In the genomic region with DNA sequence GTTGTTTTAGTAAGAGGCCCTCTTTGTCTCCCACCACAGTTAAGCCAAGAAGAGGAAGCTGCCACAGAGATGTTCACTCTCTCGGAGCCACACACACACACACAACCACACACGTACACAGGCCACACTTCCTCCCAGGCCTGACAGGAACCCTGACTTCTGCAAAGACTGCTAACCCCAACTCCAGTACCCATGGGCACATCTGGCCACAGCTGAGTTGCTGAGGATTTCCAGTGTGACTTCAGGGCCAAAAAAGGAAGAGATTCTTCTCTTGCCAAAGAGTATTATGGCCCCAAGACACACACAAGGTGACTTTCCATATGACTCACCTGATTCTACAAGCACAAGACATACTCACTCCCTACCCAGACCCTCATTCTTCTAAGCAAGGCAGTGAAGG, we compare ENCODE assay signal across 9 mouse cellular contexts. TPM values are rescaled to one million over a fixed set of nuclear protein-coding genes. Genes with fewer than 3 reads are reported as not detected.
DNase-seq lines count a peak whose midpoint lies in the region; ATAC-seq and TF ChIP-seq lines count a peak whose summit lies in the region.
"Had no signal": no experiment of that assay in that cellular context is flagged by ENCODE, and none has a peak within 500 bp of the region (broad histone marks: within the 10 kb centered on the region; RNA-seq: fewer than 3 reads in every experiment).

No protein-coding gene starts in this region.

- no peaks in the 10 kb centered on the region for H3K27me3 ChIP-seq in intestine, embryonic 16.5 days (replicated peaks; ENCODE audit: control insufficient read depth, insufficient read depth, low read length)
- no peaks in the 10 kb centered on the region for H3K27me3 ChIP-seq in intestine, embryonic 15.5 days (replicated peaks)
- H3K27me3 ChIP-seq in Patski: no peaks in the 10 kb centered on the region
- no peaks in the 10 kb centered on the region for H3K27me3 ChIP-seq in liver, embryonic 16.5 days (ENCODE audit: control insufficient read depth, insufficient read depth, low read depth, low read length)

- 0 out of 2 replicates have a peak, but pooled peaks cover 4% of the 10 kb centered on the region for H3K4me1 ChIP-seq in intestine, embryonic 16.5 days (ENCODE audit: control insufficient read depth, insufficient read depth, low read length)
- H3K4me1 ChIP-seq in intestine, embryonic 15.5 days (replicated peaks): 0 out of 2 replicates have a peak, but pooled peaks cover 2% of the 10 kb centered on the region
- no peaks in the 10 kb centered on the region; the same call in 1 of the 2 replicates for H3K4me1 ChIP-seq in liver, embryonic 16.5 days (ENCODE audit: control insufficient read depth, low read depth, low read length)

- no peaks in the 10 kb centered on the region for H3K9me3 ChIP-seq in intestine, embryonic 16.5 days (ENCODE audit: control insufficient read depth, low read length)
- H3K9me3 ChIP-seq in intestine, embryonic 15.5 days: no peaks in the 10 kb centered on the region
- no peaks in the 10 kb centered on the region for H3K9me3 ChIP-seq in liver, embryonic 16.5 days (replicated peaks; ENCODE audit: control insufficient read depth, low read length)

- no peak for ATAC-seq in intestine, embryonic 16.5 days
- no peak for ATAC-seq in intestine, embryonic 15.5 days
- peak; percentile 3 for ATAC-seq in Patski
- peak; percentile 43; the same call in 1 of the 2 replicates for ATAC-seq in liver, embryonic 16.5 days (ENCODE audit: low read depth)

- H3K4me3 ChIP-seq in intestine, embryonic 16.5 days (ENCODE audit: low read length): no peak overlapping the region
- no peak overlapping the region for H3K4me3 ChIP-seq in intestine, embryonic 15.5 days (replicated peaks)
- H3K4me3 ChIP-seq in liver, embryonic 16.5 days (ENCODE audit: low read depth, low read length): no peak overlapping the region

- POLR2A ChIA-PET in Patski (lab: Charles Lee): interaction anchor here (0.7 to 2.2 kb wide), 5 partner anchors 26 to 1179 kb away, joined by 3 to 6 read pairs (median 3); a partner anchor contains a TSS

- H3K36me3 ChIP-seq in intestine, embryonic 16.5 days (ENCODE audit: control insufficient read depth, insufficient read depth, low read length): no peaks in the 10 kb centered on the region
- no peaks in the 10 kb centered on the region for H3K36me3 ChIP-seq in intestine, embryonic 15.5 days
- H3K36me3 ChIP-seq in liver, embryonic 16.5 days (ENCODE audit: control insufficient read depth, insufficient read depth): no peaks in the 10 kb centered on the region

- H3K27ac ChIP-seq in intestine, embryonic 16.5 days (ENCODE audit: low read length): peak overlapping the region; percentile 20; the same call in 1 of the 2 replicates
- no peak overlapping the region for H3K27ac ChIP-seq in intestine, embryonic 15.5 days
- peak overlapping the region; percentile 73 for H3K27ac ChIP-seq in liver, embryonic 16.5 days (ENCODE audit: low read length)

- no peak for DNase-seq in Patski (ENCODE audit: low read depth, low spot score)
- DNase-seq in spleen, postnatal 36 days (ENCODE audit: low spot score in 2 of 2): peak; percentile 72 to 73
- no peak for DNase-seq in cerebellum, postnatal 25 days
- no peak for DNase-seq in embryo, embryonic 11 days
- no peak for DNase-seq in testis, postnatal 10 days (ENCODE audit: low spot score)
- DNase-seq: right cerebral cortex, postnatal 14 days had no signal

- WGBS in intestine, embryonic 16.5 days: 87% methylated on average over 2 of the region's 2 CpGs
- WGBS in intestine, embryonic 15.5 days: 73% methylated on average over 2 of the region's 2 CpGs
- 23% methylated on average over 2 of the region's 2 CpGs for WGBS in liver, embryonic 16.5 days (ENCODE audit: insufficient replicate concordance)

- no peak overlapping the region for H3K9ac ChIP-seq in intestine, embryonic 16.5 days (ENCODE audit: low read depth, low read length)
- no peak overlapping the region for H3K9ac ChIP-seq in intestine, embryonic 15.5 days
- H3K9ac ChIP-seq in liver, embryonic 16.5 days (ENCODE audit: low read depth, low read length): no peak overlapping the region

- TF ChIP-seq CTCF in Patski (IDR thresholded peaks at IDR 0.05): no peak

- in situ Hi-C loops in Patski (cut with MboI; ENCODE audit: low pct_unique_long_range_greater_than_20kb): loop anchor here (5.0 to 10.0 kb wide), 2 partner anchors 34 to 57 kb away; a partner anchor contains a TSS

- H3K4me2 ChIP-seq in intestine, embryonic 16.5 days (ENCODE audit: low read depth, low read length): no peak overlapping the region
- no peak overlapping the region for H3K4me2 ChIP-seq in intestine, embryonic 15.5 days (replicated peaks)
- no peak overlapping the region for H3K4me2 ChIP-seq in liver, embryonic 16.5 days (ENCODE audit: low read depth, low read length)

- CTCF ChIA-PET in Patski (lab: Charles Lee): interaction anchor here (1.2 to 3.2 kb wide), 5 partner anchors 31 to 58 kb away, joined by 3 to 15 read pairs (median 5); no protein-coding TSS in a partner anchor

RNA-seq across cellular contexts. Expression of a gene that starts 34.1 kb away (rescaled TPM):
- 29.5 and 35.1 TPM in 2 replicates for polyA plus RNA-seq in intestine, embryonic 16.5 days (2015; fragmentation: Nextera tagmentation; extraction: Ambion mirVana)
- 37.9 and 38.3 TPM in 2 replicates for polyA plus RNA-seq in intestine, embryonic 15.5 days (2015; fragmentation: Nextera tagmentation; extraction: Ambion mirVana)
- 136 TPM for polyA plus RNA-seq in Patski (2021)
- 2.5 and 3.7 TPM in 2 replicates for polyA plus RNA-seq in liver, embryonic 16.5 days (2015; fragmentation: Nextera tagmentation; extraction: Ambion mirVana)

Comparison
In these comparisons a context has a peak if more than half of its experiments do, and no peak if none do; other contexts are left out.
1. ATAC-seq: peak in Patski (single experiment) and liver, embryonic 16.5 days (single experiment); none in intestine, embryonic 16.5 days (single experiment) and intestine, embryonic 15.5 days (single experiment).
2. DNase-seq: peak in spleen, postnatal 36 days (2 of 2); none in Patski (single experiment), cerebellum, postnatal 25 days (0 of 2), embryo, embryonic 11 days (single experiment) and testis, postnatal 10 days (single experiment).